In genomic region chr10:128565788-128566531, GRCm38 (mm10) we compare ENCODE assay signal across 8 mouse cellular contexts. TPM values are rescaled to one million over a fixed set of nuclear protein-coding genes. Genes with fewer than 3 reads are reported as not detected.
A peak's percentile ranks its signal among the peaks of the same experiment; 100 is the strongest.
DNase-seq lines count a peak whose midpoint lies in the region; ATAC-seq lines count a peak whose summit lies in the region.

TSS of gene Pa2g4 (minus strand) at chr10:128565987.

- WGBS in hindbrain, embryonic 11.5 days = under 1% methylated on average over 58 of the region's 58 CpGs

- H3K27ac ChIP-seq in hindbrain, embryonic 11.5 days (ENCODE audit: low read depth, low read length) = peak within 1 kb of the TSS; percentile 81

- no peaks in the 10 kb centered on the region for H3K9me3 ChIP-seq in hindbrain, embryonic 11.5 days (ENCODE audit: control insufficient read depth, low read length)

- peaks cover 4% of the 10 kb centered on the region; the same call in 1 of the 2 replicates for H3K4me1 ChIP-seq in hindbrain, embryonic 11.5 days (replicated peaks; ENCODE audit: control insufficient read depth, insufficient read depth, low read length)

- H3K36me3 ChIP-seq in hindbrain, embryonic 11.5 days (ENCODE audit: control insufficient read depth, insufficient read depth, low read length) = no peaks in the 10 kb centered on the region; the same call in 1 of the 2 replicates

- H3K27me3 ChIP-seq in hindbrain, embryonic 11.5 days (ENCODE audit: control insufficient read depth, insufficient read depth, low read length) = no peaks in the 10 kb centered on the region

- DNase-seq in Muller cell, postnatal 12 days (ENCODE audit: inconsistent ontology term) = peak; percentile 100
- DNase-seq in cerebellum, adult 9-11 months = peak; percentile 99
- peak; percentile 97 to 99 for DNase-seq in frontal cortex, adult 2 months (ENCODE audit: extremely low spot score in 1 of 2, low spot score in 1 of 2)
- DNase-seq in hindbrain, embryonic 11.5 days (ENCODE audit: low spot score) = peak; percentile 98
- DNase-seq in layer of hippocampus, postnatal 14 days (ENCODE audit: low spot score in 2 of 2) = peak; percentile 97 to 99
- peak; percentile 97 for DNase-seq in lung, postnatal 14 days
- peak; percentile 92 for DNase-seq in retina, adult 2 months (ENCODE audit: low read depth, low spot score)
- DNase-seq in thymus, postnatal 36 days = peak; percentile 95 to 96

- peak within 1 kb of the TSS; percentile 92 for H3K4me3 ChIP-seq in hindbrain, embryonic 11.5 days (ENCODE audit: low read depth, low read length)

- peak within 1 kb of the TSS; percentile 93 for H3K9ac ChIP-seq in hindbrain, embryonic 11.5 days (ENCODE audit: low read depth, low read length)

- peak within 1 kb of the TSS; percentile 87 for H3K4me2 ChIP-seq in hindbrain, embryonic 11.5 days (replicated peaks; ENCODE audit: low read depth, low read length)

- ATAC-seq in hindbrain, embryonic 11.5 days (ENCODE audit: low FRiP score) = peak; percentile 99

RNA-seq across cellular contexts. Expression of gene Pa2g4, which starts in this region (rescaled TPM):
- polyA plus RNA-seq in frontal cortex, adult 2 months (2012; rRNA removed) = 72.3 and 78.6 TPM in 2 replicates
- 220 and 243 TPM in 2 replicates for polyA plus RNA-seq in hindbrain, embryonic 11.5 days (2014; fragmentation: Nextera tagmentation; extraction: Ambion mirVana)
- 10 to 100 TPM; 72.9 to 74.1 TPM for total RNA-seq in layer of hippocampus, postnatal 14 days (2021)

Comparison
In these comparisons a context has a peak if more than half of its experiments do, and no peak if none do; other contexts are left out.
1. Peak in every context shown above with its lines: DNase-seq, ATAC-seq, H3K4me3 ChIP-seq and H3K27ac ChIP-seq.